Mouse (Mus musculus): Measurements from ENCODE around the gene Atf6.

The Atf6 gene

DNA sequence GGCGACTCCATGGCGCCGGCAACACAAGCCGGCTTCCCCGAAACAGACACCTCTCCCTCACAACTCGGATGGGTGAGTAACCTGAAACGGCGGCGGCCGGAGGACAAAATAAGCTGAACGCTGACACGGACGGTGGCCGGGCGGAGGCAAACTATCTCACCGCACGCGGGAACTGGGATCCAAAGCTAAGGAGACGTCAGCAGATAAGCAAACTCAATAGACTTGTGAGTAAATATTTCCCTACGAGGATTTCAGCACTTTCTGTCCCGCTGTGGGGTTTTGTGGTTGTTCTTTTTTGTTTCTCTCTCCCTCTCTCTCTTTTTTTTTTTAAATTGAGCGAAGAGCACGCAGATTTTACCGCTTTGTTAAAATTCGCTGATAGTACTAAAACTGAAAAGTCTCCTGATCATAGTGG, at the start of gene Atf6:
Gene Atf6 (minus strand): TSS at position 81 of the 415 bp plus-strand sequence.
- DNase-seq (ENCODE audit: inconsistent age in 2 of 2, low spot score in 1 of 2) = peak; percentile 96 to 100

- DNase-seq (ENCODE audit: inconsistent age in 2 of 2, low spot score in 1 of 2) = no peak
These were observed 48.1 kb upstream of the Atf6 start for GRCm38 (mm10) chr1:170915657-170916056.

GRCm38 (mm10) chr1:170912891-170913615, 45.5 kb upstream of the Atf6 start, which contains the start of gene Fcrlb:
TSS of gene Fcrlb (minus strand) at chr1:170912941.
- DNase-seq (ENCODE audit: inconsistent age in 2 of 2, low spot score in 1 of 2) = no peak

- peak; percentile 43 to 76 for DNase-seq (ENCODE audit: inconsistent age in 2 of 2, low spot score in 1 of 2)
These were observed 44.5 kb upstream of the Atf6 start for GRCm38 (mm10) chr1:170911907-170912660.

DNA sequence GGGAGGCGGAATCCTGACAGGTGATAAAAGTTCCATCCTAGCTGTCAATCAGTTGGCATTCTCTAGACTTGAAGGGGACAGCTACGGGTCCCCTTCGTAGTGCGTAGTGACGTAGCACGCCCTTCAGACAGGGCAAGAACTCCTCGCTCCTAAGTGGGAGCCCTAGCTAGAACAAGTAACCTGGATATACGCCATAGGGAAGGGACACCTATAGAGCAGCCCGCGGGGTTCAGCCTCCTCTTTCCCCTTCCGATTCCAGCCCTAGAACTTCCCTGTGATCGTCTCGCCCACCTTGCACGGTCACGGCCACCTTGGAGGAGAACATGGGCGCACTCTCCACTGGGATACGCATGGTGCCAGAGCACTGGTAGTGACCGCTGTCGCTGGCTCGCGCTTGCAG, 40.8 kb upstream of the Atf6 start:
- peak in 1 of 2 experiments; percentile 42 for DNase-seq (ENCODE audit: inconsistent age in 2 of 2, low spot score in 1 of 2)

DNA sequence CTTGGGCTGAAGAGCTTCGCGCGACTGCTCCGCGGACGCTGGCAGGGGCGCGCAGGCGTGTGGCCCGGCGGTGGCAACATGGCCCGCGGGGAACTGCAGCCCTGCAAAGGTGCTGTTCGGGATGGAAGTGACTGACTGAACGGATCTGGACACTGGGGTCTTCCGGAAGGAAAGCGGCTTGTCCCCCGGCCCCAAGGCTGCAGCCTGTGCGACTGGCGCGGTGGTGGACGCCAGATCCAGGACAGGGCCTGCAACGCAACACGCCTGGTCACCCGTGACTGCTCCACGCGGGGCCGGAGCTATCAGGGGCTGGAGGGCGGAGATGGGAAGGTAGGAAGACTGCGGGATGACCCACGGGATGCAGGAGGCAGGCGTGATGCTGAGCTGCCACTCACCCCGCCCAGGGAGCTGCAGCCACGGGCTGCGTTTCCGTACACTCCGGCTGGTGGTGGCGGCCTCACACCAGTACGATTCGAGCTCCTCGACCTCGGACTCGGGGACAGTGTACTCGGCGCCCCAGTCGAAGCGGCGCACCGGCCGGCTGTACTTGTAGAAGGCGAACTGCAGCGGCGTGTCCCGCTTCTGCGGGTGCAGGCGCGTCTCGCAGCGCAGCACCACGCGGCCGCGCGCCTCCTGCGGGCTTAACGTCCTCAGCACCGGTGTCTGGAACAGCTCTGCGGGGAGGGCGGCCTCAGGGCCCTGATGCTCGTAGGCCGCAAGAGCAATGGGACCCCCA, 40.1 kb upstream of the Atf6 start:
- DNase-seq (ENCODE audit: inconsistent age in 2 of 2, low spot score in 1 of 2) = peak; percentile 54 to 73

- DNase-seq (ENCODE audit: inconsistent age in 2 of 2, low spot score in 1 of 2) = peak in 1 of 2 experiments; percentile 34
These were observed 39.5 kb upstream of the Atf6 start for GRCm38 (mm10) chr1:170907111-170907455.

- DNase-seq (ENCODE audit: inconsistent age in 2 of 2, low spot score in 1 of 2) = no peak
These were observed 35.9 kb upstream of the Atf6 start for GRCm38 (mm10) chr1:170903485-170903884.

DNA sequence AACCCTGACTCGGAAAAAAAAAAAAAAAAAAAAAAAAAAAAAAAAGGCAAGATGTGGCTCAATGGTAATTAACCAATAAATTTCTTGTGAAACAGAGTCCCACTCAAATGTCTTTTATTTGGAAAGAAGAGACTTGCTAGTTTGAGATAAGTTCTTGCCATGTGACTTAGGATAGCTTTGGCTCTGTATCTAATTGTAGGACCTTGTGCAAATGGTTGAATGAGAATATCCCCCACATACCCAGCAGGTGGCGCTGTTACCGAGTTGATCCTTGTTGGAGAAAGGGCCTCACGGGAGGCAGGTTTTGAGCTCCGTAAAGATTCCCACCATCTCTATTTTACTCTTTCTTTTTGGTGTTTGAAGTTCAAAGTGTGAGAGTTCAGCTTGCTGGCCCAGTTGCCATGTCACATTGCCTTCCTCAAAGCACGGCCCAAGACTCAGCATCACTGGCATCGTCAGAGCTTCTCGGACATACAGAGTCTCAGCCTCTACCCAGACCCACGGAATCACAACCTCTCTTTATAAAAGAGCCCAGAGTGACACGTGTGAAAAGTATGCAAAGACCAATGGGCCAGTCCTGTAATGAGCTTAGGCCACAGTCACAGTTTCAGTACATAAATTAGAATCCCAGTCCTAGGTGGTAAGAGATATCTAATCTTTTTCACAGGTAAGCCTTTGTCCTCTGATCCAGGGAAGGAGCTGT, 34.1 kb upstream of the Atf6 start:
- peak; percentile 84 to 96 for DNase-seq (ENCODE audit: inconsistent age in 2 of 2, low spot score in 1 of 2)

GRCm38 (mm10) chr1:170900799-170901467, 33.4 kb upstream of the Atf6 start:
- DNase-seq (ENCODE audit: inconsistent age in 2 of 2, low spot score in 1 of 2) = peak in 1 of 2 experiments; percentile 87

DNA sequence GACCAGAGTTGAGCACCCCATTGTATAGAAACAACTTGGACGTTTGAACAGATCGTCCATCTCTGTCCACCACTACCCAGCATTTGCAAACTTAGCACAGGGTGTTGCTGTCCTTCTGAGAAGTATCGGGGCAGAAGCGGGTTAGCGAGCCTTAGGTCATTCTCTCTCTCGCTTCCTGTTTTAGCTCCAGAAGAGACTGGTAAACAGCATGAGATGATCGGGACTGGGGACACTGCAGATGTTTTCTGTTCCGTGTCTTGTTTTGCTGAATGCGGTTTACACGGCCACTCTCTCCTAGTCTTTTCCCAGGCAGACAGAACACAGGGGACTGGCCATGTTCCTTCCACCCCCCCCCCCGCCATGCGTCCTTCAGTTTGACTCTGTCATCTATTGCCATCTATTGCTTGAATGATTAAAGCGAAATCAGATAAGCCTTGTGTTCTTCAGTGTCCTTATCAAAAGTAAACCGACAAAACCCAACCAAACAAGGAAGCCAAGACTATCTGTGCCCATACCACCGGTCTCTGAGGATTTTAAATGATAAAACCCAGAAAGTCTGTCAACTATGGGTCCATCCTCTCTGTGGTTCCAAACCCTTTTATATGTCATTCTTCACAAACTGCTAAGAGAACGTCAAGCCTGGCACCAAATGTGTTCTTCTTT, 31.0 kb upstream of the Atf6 start:
- DNase-seq (ENCODE audit: inconsistent age in 2 of 2, low spot score in 1 of 2) = peak in 1 of 2 experiments; percentile 36

- DNase-seq (ENCODE audit: inconsistent age in 2 of 2, low spot score in 1 of 2) = no peak
These were observed 29.2 kb upstream of the Atf6 start for GRCm38 (mm10) chr1:170896651-170897281.

- DNase-seq (ENCODE audit: inconsistent age in 2 of 2, low spot score in 1 of 2) = peak in 1 of 2 experiments; percentile 77
These were observed 27.3 kb upstream of the Atf6 start for GRCm38 (mm10) chr1:170894603-170895602.

DNA sequence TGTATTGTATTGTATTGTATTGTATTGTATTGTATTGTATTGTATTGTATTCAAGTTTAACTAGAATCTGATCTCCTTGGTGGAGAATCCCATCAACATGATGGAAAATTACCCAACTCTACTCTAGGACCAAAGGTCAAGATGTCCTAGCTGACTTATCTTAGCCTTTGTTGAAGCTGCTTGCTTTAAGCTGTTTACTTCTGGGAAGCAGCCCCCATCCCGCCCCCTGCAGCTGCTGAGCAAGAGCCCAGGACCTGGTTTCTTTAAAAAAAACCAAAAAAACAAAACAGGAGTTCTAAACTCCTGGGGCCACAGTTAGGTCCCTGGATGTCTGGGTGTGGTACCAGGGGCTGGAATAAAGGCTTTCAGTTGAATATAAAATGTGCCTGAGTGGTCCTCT, 24.7 kb upstream of the Atf6 start:
- DNase-seq (ENCODE audit: inconsistent age in 2 of 2, low spot score in 1 of 2) = no peak

DNA sequence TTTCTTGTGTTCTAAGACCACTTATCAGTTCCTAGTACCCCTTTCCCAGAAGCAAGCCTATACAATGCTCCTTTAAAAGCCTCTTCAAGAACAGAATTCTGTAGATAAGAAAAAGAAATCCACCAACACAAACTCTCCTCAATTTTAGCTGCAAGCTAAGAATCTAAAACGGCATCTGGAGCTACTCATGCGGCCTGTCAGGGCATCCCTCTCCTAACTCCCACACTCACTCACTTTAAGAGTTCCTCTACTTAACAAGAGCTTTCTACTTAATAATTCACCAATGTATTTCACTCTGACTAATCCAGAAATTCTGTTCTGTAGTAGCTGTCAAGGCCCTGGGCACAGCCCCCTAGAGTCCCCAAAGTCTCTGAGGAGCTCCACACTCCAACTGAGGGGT, 24.1 kb upstream of the Atf6 start:
- DNase-seq (ENCODE audit: inconsistent age in 2 of 2, low spot score in 1 of 2) = no peak

- no peak for DNase-seq (ENCODE audit: inconsistent age in 2 of 2, low spot score in 1 of 2)
These were observed 21.7 kb upstream of the Atf6 start for GRCm38 (mm10) chr1:170889310-170889709.

DNA sequence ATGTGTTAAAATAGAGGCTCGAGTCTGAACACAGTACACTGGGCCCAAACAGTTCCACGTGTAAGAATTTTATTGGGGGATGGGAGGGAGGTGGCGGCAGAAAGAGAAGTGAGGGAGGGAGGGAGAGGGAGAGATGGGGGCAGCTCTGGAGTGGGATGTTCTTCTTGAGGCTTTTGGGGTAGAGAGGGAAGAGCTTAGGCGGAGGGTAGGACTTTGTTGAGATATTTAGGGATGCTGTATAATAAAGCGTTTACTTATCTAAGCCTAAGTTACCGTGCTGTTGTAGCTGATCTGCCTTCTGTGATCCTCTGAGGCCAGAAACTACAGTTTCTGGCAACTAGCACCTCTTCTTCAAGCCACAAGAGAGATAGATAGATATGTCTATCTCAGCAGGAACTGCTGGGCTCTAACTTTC, 18.5 kb upstream of the Atf6 start:
- DNase-seq (ENCODE audit: inconsistent age in 2 of 2, low spot score in 1 of 2) = no peak

DNA sequence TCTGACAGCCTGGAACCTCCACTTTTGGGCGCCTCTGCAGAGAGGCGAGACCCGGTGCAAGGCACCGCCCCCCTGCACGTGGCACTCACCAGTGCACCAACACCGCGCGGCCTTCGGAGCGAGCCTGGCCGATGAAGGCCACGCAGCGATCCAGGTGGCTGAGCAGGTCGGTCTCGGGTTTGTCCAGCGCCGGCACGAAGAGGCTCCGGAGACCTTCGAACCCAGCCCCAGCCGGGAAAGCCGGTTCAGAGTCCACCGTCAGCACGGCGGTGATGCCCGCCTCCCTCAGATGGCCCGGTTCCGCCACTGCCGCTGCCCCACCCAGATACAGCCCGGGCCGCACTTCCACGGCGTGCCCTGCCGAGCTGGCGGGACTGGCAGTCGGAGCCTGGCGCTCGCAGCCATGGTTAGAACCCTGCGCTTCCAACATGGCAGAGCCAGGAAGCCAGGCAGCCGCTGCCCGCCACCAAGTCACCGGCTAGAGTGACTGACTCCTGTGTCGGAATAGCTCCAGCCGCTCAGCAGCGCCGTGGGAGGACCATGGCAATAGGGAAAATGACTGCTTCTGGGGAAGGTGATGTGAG, 17.5 kb upstream of the Atf6 start, which contains the start of the genes Gm26620 and Dusp12:
Gene Gm26620 (plus strand): TSS at position 88 of the 584 bp plus-strand sequence.
Gene Dusp12 (minus strand): TSS at position 563 of the 584 bp plus-strand sequence.
- DNase-seq (ENCODE audit: inconsistent age in 2 of 2, low spot score in 1 of 2) = peak; percentile 90 to 95
